Mouse (Mus musculus) lung, postnatal 0 days (tissue): ENCODE measurements at regions not wholly inside any gene's neighbourhood (a gene's known extent, or its start where the extent isn't known, plus 50 kb on each side); places are given as distances from the start of the nearest gene placed in this dataset.

Experiments
- CTCF ChIP-seq: IDR thresholded peaks from 2 replicates; pipeline ENCODE4 v1.5.1; 2016; ENCODE audit warnings: antibody characterized with exemption, mild to moderate bottlenecking
- EP300 ChIP-seq: IDR thresholded peaks from 2 replicates; pipeline ENCODE4 v1.6.1; 2016; ENCODE audit warnings: antibody characterized with exemption, mild to moderate bottlenecking, control low read depth

DNA sequence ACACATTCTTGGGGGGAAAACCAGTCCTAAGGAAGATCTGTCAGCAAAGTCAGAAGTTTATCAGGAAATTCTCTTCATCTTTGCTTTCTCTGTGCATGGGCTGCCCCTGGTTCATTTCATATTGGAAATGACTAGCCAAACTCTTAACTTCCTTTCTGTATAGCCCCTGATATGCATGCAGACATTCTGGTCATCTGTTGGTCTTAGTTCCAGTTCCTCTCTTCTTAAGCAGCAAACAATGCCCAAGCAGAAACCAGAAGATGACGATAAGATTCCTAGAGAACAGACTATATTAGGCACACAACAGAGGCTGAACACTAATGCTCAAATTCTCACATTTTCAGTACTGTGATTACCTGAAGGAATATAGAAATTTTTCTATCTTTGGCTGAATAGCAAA, 176.0 kb downstream of the Arl4a start:
- TF ChIP-seq CTCF: no peak
- no peak for TF ChIP-seq EP300
